Mouse (Mus musculus): ENCODE data around the gene Bcas1.

Gene Bcas1

GRCm38 (mm10) chr2:170411490-170412168 lies 16.0 kb downstream of the Bcas1 start:
- 18% methylated on average over 13 of the region's 13 CpGs for WGBS

DNA sequence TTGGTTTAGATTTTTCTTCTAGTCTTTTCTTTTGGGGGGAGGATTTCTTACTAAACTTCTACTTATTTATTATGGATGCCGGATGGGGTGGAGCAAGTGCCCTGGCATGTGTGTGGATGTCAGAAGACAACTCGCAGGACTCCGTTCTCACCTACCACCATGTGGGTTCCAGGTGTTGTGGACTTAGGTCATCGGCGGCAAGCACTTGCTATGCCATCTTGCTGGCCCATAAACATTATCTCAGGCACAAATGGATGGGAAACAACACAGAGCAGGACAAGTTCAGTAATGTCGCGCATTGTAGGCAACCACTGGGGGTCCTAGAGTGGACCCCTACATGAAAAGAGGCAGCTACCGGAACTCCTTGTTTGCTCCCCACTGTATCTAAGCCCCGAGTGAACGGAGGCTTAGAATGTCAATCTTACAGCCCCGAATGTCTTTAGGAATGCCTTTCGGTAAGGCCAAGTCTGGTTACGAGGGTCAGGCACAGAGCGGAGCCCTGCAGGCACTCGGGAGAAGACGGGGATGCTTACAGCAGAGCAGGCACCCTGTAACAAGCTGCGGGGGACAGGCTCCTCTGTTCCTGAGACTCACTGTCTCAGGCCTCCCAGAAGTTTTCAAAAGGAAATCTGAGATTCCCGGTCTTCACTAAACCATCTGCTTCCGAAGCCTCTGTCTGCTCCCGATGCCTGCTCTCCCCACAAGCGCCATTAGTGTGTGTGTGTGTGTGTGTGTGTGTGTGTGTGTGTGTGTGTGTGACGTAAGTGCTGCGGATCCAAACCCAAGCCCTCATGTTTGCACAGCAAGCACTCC lies 16.8 kb downstream of the Bcas1 start:
- WGBS: 43% methylated on average over 23 of the region's 23 CpGs

- 54% methylated on average over 14 of the region's 14 CpGs for WGBS
These were observed 21.2 kb downstream of the Bcas1 start for GRCm38 (mm10) chr2:170406438-170406837.

- 41% methylated on average over 18 of the region's 18 CpGs for WGBS
These were observed 22.7 kb downstream of the Bcas1 start for GRCm38 (mm10) chr2:170404781-170405573.

GRCm38 (mm10) chr2:170403666-170404385 lies 23.8 kb downstream of the Bcas1 start:
- WGBS: 67% methylated on average over 10 of the region's 10 CpGs

GRCm38 (mm10) chr2:170401211-170401799 lies 26.3 kb downstream of the Bcas1 start:
- WGBS: 3% methylated on average over 17 of the region's 17 CpGs

GRCm38 (mm10) chr2:170400666-170401065 lies 27.0 kb downstream of the Bcas1 start:
- 11% methylated on average over 10 of the region's 10 CpGs for WGBS

GRCm38 (mm10) chr2:170391994-170392393 lies 35.7 kb downstream of the Bcas1 start:
- 96% methylated on average over 1 of the region's 1 CpGs for WGBS

GRCm38 (mm10) chr2:170388320-170388719 lies 39.3 kb downstream of the Bcas1 start:
- WGBS: 78% methylated on average over 5 of the region's 5 CpGs

GRCm38 (mm10) chr2:170385556-170385955 lies 42.1 kb downstream of the Bcas1 start:
- WGBS: 74% methylated on average over 1 of the region's 1 CpGs

GRCm38 (mm10) chr2:170384770-170385169 lies 42.9 kb downstream of the Bcas1 start:
- 60% methylated on average over 1 of the region's 1 CpGs for WGBS

GRCm38 (mm10) chr2:170373391-170373790 lies 54.3 kb downstream of the Bcas1 start:
- 92% methylated on average over 10 of the region's 10 CpGs for WGBS

DNA sequence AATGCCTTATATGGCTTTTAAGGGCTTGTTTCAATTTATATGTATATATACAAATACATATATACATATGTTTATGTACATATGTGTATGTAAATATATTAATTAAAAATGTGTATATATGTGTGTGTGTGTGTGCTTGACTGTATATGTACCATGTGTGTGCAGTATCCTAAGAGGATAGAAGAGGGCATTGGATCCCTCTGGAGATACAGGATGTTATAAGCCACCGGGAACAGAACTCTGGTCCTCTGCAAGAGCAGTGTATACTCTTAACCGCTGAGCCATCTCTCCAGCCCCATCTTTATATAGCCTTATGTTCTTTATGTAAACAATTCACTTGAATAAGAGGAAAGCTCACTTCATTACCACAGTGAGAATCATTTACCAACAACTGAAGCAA lies 62.0 kb downstream of the Bcas1 start:
- 98% methylated on average over 2 of the region's 2 CpGs for WGBS

GRCm38 (mm10) chr2:170365271-170365670 lies 62.4 kb downstream of the Bcas1 start:
- WGBS: 85% methylated on average over 3 of the region's 3 CpGs

DNA sequence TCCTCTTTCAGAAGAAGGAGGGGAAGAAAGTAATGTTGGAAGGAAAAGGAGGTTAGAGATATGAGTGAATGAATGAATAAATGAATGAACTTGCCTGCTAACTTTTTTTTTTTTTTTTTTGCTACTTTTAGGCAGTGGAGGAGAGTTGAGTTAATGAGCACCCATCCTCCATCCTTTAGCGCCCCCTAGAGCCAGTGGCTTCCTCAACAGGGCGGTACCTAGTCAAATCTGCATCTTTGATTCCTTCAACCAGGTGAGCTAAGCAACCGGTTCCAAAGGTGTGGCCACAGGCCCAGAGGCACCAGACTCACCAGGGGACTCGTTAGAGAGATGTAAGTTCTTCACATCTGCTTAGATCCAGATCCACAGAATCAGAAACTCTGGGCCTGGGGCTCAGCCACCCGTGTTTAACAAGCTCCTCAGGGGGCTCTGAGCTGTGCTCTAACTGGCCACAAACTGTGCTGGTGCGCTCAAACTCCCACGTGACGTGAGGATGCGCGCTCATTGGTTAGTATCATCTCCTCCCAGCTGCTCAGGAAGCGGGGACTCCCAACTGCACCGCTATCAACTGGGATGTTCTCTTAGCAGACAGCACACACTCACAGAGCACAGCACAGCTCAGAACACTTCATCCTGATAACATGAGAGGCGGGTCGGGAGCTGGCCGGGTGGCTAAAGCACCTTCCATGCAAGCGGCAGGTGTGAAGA lies 70.8 kb downstream of the Bcas1 start:
- 60% methylated on average over 16 of the region's 16 CpGs for WGBS

- 9% methylated on average over 10 of the region's 10 CpGs for WGBS
These were observed 72.7 kb downstream of the Bcas1 start for GRCm38 (mm10) chr2:170354963-170355367.

GRCm38 (mm10) chr2:170352273-170352672 lies 75.4 kb downstream of the Bcas1 start:
- 88% methylated on average over 4 of the region's 4 CpGs for WGBS

GRCm38 (mm10) chr2:170351847-170352246 lies 75.8 kb downstream of the Bcas1 start:
- 79% methylated on average over 6 of the region's 6 CpGs for WGBS

DNA sequence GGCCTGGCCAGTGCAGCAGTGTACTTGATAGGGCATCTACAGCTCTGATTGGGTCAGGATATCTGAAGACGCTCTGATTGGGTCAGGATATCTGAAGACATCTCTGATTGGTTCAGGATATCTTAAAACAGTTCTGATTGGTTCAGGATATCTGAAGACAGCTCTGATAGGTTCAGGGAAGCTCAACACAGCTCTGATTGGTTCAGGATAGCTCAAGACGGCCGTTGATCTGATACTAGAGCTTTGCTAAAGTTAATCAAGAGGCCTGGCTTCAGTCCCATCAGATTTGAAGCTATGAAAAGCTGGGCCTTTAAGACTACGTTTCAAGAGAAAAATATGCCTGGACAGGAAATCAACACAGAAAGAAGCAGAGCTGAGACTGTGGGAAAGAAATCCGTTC lies 77.9 kb downstream of the Bcas1 start:
- WGBS: 71% methylated on average over 5 of the region's 5 CpGs

GRCm38 (mm10) chr2:170349096-170349495 lies 78.5 kb downstream of the Bcas1 start:
- 76% methylated on average over 19 of the region's 19 CpGs for WGBS
